Comparison of ENCODE assay signal across 14 mouse cellular contexts in genomic region chr12:79272604-79273003, GRCm38 (mm10).
"Had no signal": no experiment of that assay in that cellular context is flagged by ENCODE, and none has a peak within 500 bp of the region (broad histone marks: within the 10 kb centered on the region; RNA-seq: fewer than 3 reads in every experiment).

No protein-coding gene starts in this region.

- ATAC-seq: intestine, embryonic 16.5 days had no signal

- H3K4me3 ChIP-seq: layer of hippocampus, adult 2 months; left cerebral cortex, adult 2 months had no signal

- H3K4me2 ChIP-seq: midbrain, embryonic 11.5 days had no signal

- DNase-seq: kidney, adult 18-20 months; kidney, adult 9 months; kidney, postnatal 14 days; layer of hippocampus, postnatal 36 days; lung, adult 2 months; lung, postnatal 14 days; lung, postnatal 4 days; midbrain, embryonic 14.5 days; thymus, adult 18-20 months; thymus, postnatal 36 days had no signal

- H3K27ac ChIP-seq: layer of hippocampus, adult 2 months; left cerebral cortex, adult 2 months had no signal
